Mouse (Mus musculus) bone marrow, adult 2 months (tissue): ENCODE results near the gene Ttc37. TPM values are rescaled to one million over a fixed set of nuclear protein-coding genes. Genes with fewer than 3 reads are reported as not detected.

Experiments
- H3K27ac ChIP-seq: fragments of 200-500 bp; 2 replicates; pipeline ENCODE4 v1.5.1; 2012; ENCODE audit warnings: low read depth, mild to moderate bottlenecking, control low read depth, inconsistent platforms, low read length; ENCODE audit not compliant: control insufficient read depth, poor library complexity, insufficient read depth
- H3K4me1 ChIP-seq: fragments of 200-500 bp; 2 replicates; pipeline ENCODE4 v1.6.1; 2011; ENCODE audit warnings: low read length; ENCODE audit not compliant: control insufficient read depth, insufficient read depth
- H3K4me3 ChIP-seq: fragments of 200-500 bp; replicated peaks from 2 replicates; pipeline ENCODE3; 2011; ENCODE audit warnings: mild to moderate bottlenecking, low read depth, low read length, control low read depth; ENCODE audit not compliant: control insufficient read depth
- CTCF ChIP-seq: fragments of 200-500 bp; IDR thresholded peaks from 2 replicates; pipeline ENCODE4 v1.5.1; 2011; ENCODE audit warnings: low read length, control low read depth; ENCODE audit not compliant: control insufficient read depth, insufficient read depth
- POLR2A ChIP-seq: fragments of 200-500 bp; IDR thresholded peaks from 2 replicates; pipeline ENCODE4 v1.6.1; 2011; ENCODE audit warnings: low read depth, mild to moderate bottlenecking, control low read depth, low read length, borderline replicate concordance; ENCODE audit not compliant: control insufficient read depth
- WGBS: fragments of 180-500 bp; shearing (Covaris S2); methylation state at CpG from one replicate; pipeline ENCODE4 v1.1.7; 2018; 5-methylcytosine and 5-hydroxymethylcytosine counted together
- polyA plus RNA-seq: library from polyadenylated mRNA; stranded (reverse); fragments of >200 nt; gene quantifications from 2 replicates; pipeline ENCODE4 v1.2.4, GENCODE M21; 2011; ENCODE audit warnings: low replicate concordance; ENCODE audit not compliant: missing spikeins, insufficient read depth, insufficient read length

Ttc37 gene
- polyA plus RNA-seq, 1 experiment = 10.3 TPM

GRCm38 (mm10) chr13:76062569-76062968, 36.0 kb upstream of the Ttc37 start:
- no peak overlapping the region for H3K4me3 ChIP-seq
- TF ChIP-seq CTCF = no peak
- no peak for TF ChIP-seq POLR2A
- 61% methylated on average over 3 of the region's 3 CpGs for WGBS
- H3K27ac ChIP-seq = no peak overlapping the region
- H3K4me1 ChIP-seq = no peaks in the 10 kb centered on the region

- no peak overlapping the region for H3K4me3 ChIP-seq
- TF ChIP-seq POLR2A (no peak), CTCF (no peak)
- H3K4me1 ChIP-seq = no peaks in the 10 kb centered on the region
- WGBS = 71% methylated on average over 4 of the region's 4 CpGs
- no peak overlapping the region for H3K27ac ChIP-seq
Observed at GRCm38 (mm10) chr13:76063548-76063947, 35.0 kb upstream of the Ttc37 start.

- no peaks in the 10 kb centered on the region for H3K4me1 ChIP-seq
- no peak overlapping the region for H3K27ac ChIP-seq
- TF ChIP-seq POLR2A (no peak), CTCF (no peak)
- no peak overlapping the region for H3K4me3 ChIP-seq
- WGBS = 90% methylated on average over 13 of the region's 13 CpGs
Observed at GRCm38 (mm10) chr13:76064363-76064945, 34.1 kb upstream of the Ttc37 start.

- Histone ChIP-seq H3K4me3 (no peak overlapping the region), H3K27ac (no peak overlapping the region), H3K4me1 (no peaks in the 10 kb centered on the region)
- TF ChIP-seq POLR2A = no peak
- no peak for TF ChIP-seq CTCF
- WGBS = 2% methylated on average over 1 of the region's 1 CpGs
Observed at GRCm38 (mm10) chr13:76074323-76074722, 24.2 kb upstream of the Ttc37 start.

GRCm38 (mm10) chr13:76098116-76098492, 430 bp upstream of the Ttc37 start:
- H3K27ac ChIP-seq = peak overlapping the region; percentile 76
- TF ChIP-seq CTCF (no peak), POLR2A (no peak)
- WGBS = 2% methylated on average over 16 of the region's 16 CpGs
- H3K4me1 ChIP-seq = no peaks in the 10 kb centered on the region
- H3K4me3 ChIP-seq = peak overlapping the region; percentile 83

GRCm38 (mm10) chr13:76101989-76102388, 3.5 kb downstream of the Ttc37 start:
- no peaks in the 10 kb centered on the region for H3K4me1 ChIP-seq

GRCm38 (mm10) chr13:76109069-76109824, 10.7 kb downstream of the Ttc37 start:
- Histone ChIP-seq H3K4me3 (no peak overlapping the region), H3K4me1 (no peaks in the 10 kb centered on the region), H3K27ac (no peak overlapping the region)
- TF ChIP-seq POLR2A (no peak), CTCF (no peak)
- 89% methylated on average over 18 of the region's 18 CpGs for WGBS

More at GRCm38 (mm10) chr13:76101989-76102388, 3.5 kb downstream of the Ttc37 start:
- 89% methylated on average over 2 of the region's 2 CpGs for WGBS
- Histone ChIP-seq H3K27ac (no peak overlapping the region), H3K4me3 (no peak overlapping the region)
- TF ChIP-seq CTCF (no peak), POLR2A (no peak)

GRCm38 (mm10) chr13:76128799-76129198, 30.3 kb downstream of the Ttc37 start:
- Histone ChIP-seq H3K4me3 (no peak overlapping the region), H3K4me1 (no peaks in the 10 kb centered on the region), H3K27ac (no peak overlapping the region)
- WGBS = 60% methylated on average over 4 of the region's 4 CpGs
- TF ChIP-seq CTCF (no peak), POLR2A (no peak)
